Mouse (Mus musculus) midbrain, embryonic 12.5 days (tissue): ENCODE results near the gene Eif4b. TPM values are rescaled to one million over a fixed set of nuclear protein-coding genes. Genes with fewer than 3 reads are reported as not detected.

Experiments used
- ATAC-seq: fragments of 200-750 bp; cut with Nextera tagmentation; 2 replicates; pipeline ENCODE4 v1.8.0; 2017; ENCODE audit warnings: low read depth, moderate TSS enrichment, moderate library complexity; ENCODE audit not compliant: low FRiP score
- H3K27ac ChIP-seq: fragments of 300-500 bp; sonication (generic); replicated peaks from 2 replicates; pipeline ENCODE4 v1.5.1; 2016; ENCODE audit warnings: mild to moderate bottlenecking
- H3K27me3 ChIP-seq: fragments of 300-500 bp; sonication (generic); 2 replicates; pipeline ENCODE4 v1.6.1; 2016; ENCODE audit warnings: mild to moderate bottlenecking
- H3K36me3 ChIP-seq: fragments of 300-500 bp; sonication (generic); 2 replicates; pipeline ENCODE4 v1.6.1; 2016
- H3K4me1 ChIP-seq: fragments of 300-500 bp; sonication (generic); 2 replicates; pipeline ENCODE4 v1.6.1; 2016
- H3K4me2 ChIP-seq: fragments of 300-500 bp; sonication (generic); replicated peaks from 2 replicates; pipeline ENCODE4 v1.6.1; 2016; ENCODE audit warnings: mild to moderate bottlenecking, moderate library complexity
- H3K4me3 ChIP-seq: fragments of 300-500 bp; sonication (generic); 2 replicates; pipeline ENCODE4 v1.5.1; 2016; ENCODE audit warnings: mild to moderate bottlenecking
- H3K9ac ChIP-seq: fragments of 300-500 bp; sonication (generic); replicated peaks from 2 replicates; pipeline ENCODE4 v1.6.1; 2016; ENCODE audit warnings: mild to moderate bottlenecking, moderate library complexity
- H3K9me3 ChIP-seq: fragments of 300-500 bp; sonication (generic); 2 replicates; pipeline ENCODE4 v1.6.1; 2016; ENCODE audit warnings: mild to moderate bottlenecking
- WGBS: fragments of 180-500 bp; shearing (Covaris S2); methylation state at CpG from one replicate; pipeline ENCODE4 v1.1.7; 2016; 5-methylcytosine and 5-hydroxymethylcytosine counted together
- polyA plus RNA-seq: library from polyadenylated mRNA; unstranded; fragments of >200 nt; fragmentation: Nextera tagmentation; extraction: Ambion mirVana; gene quantifications from 2 replicates; pipeline ENCODE4 v1.2.1, GENCODE M21; 2016

Eif4b gene
- 98.7 and 100 TPM in 2 replicates for polyA plus RNA-seq

DNA sequence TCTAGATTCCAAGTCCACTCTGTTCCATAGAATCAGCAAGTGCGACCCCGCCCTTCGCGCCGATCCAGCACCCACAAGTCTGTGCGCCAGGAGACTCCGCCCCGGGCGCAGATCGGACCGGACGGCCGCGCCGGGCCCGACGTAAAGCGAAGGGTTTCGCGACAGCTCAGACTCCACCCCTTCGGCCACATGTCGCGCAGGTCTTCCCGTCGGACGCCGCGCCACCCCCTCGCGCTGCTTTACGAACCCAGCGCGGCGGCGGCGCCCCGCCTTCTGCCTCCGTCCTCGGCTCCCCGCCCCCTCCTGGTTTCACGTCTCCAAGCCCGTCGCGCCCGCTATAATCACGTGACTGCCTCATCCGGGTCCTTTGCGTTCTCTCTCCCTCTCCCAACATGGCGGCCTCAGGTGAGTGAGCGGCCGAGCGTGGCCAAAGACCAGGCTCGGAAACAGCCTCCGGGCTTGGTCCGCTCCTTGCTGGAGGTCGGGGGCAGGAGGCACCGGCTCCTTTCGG, at the start of gene Eif4b:
Gene Eif4b (plus strand): TSS at position 215 of the 511 bp plus-strand sequence.
- H3K27me3 ChIP-seq: peaks cover 8% of the 10 kb centered on the region; the same call in 1 of the 2 replicates
- peak within 1 kb of the TSS; percentile 89 for H3K4me2 ChIP-seq
- no peaks in the 10 kb centered on the region for H3K36me3 ChIP-seq
- under 1% methylated on average over 58 of the region's 58 CpGs for WGBS
- H3K9ac ChIP-seq: peak within 1 kb of the TSS; percentile 97
- ATAC-seq: peak; percentile 93
- H3K9me3 ChIP-seq: no peaks in the 10 kb centered on the region
- peak within 1 kb of the TSS; percentile 96 for H3K4me3 ChIP-seq
- peak within 1 kb of the TSS; percentile 96 for H3K27ac ChIP-seq
- peaks cover 21% of the 10 kb centered on the region for H3K4me1 ChIP-seq

DNA sequence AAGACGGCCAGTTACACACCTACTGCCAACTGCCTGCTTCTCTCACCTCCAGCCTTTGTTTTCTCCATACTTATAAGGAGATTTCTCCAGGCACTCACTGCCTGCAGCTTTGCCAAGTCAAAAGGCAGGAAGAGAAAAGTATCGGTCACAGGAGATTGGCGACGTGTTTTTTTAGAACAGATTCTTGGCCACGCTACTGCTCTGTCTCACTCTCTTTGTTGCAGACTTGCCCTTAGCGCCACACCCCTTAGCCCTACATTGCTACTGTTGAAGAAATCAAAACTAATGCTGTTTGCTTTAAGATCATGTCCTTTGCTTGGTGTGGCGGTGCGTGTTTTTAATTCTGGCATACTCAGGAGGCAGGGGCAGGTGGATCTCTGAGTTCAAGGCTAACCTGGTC, 49.7 kb upstream of the Eif4b start:
- Histone ChIP-seq H3K4me1 (peaks cover 16% of the 10 kb centered on the region), H3K36me3 (no peaks in the 10 kb centered on the region), H3K9me3 (no peaks in the 10 kb centered on the region), H3K27ac (no peak overlapping the region), H3K4me2 (no peak overlapping the region), H3K4me3 (no peak overlapping the region), H3K27me3 (peaks cover 56% of the 10 kb centered on the region), H3K9ac (no peak overlapping the region)
- ATAC-seq: no peak
- WGBS: 72% methylated on average over 8 of the region's 8 CpGs

DNA sequence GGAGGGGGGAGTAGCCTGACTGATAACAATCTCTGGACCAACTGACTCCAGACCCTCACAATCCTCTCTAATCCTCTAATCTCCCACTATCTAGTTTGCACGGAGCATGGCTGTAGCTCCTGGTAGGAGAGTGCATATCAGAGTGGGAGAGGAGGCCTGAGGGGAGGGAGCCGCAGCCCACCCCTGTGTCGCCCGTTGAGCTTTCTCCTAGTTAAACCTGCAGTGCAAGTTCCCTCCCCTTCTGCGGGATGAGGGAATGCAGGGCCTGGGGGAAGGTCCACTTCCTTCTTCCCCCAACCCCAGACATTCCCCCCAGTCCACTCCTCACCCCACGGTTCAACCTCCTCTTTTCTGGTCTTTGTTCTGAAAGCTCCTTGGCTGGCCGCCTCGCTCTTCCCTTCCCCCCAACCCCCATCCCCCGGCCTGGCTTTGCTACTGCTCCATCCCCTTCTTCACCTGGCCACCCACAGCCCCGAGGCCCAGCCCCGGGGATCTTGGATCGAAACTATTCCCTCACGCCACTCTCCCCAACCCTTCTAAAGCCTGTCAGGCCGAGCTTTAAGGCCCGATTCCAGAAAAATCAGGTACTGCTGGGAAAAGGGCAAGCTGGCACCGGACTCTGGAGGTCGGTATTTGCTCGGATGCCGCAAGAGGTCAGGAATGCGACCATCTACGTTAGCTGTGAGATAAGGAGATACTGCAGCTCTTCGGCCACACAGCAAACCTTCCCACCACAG, 48.3 kb upstream of the Eif4b start:
- Histone ChIP-seq H3K27me3 (peaks cover 63% of the 10 kb centered on the region), H3K36me3 (no peaks in the 10 kb centered on the region), H3K4me3 (no peak overlapping the region), H3K4me2 (peak overlapping the region; percentile 34), H3K27ac (no peak overlapping the region), H3K9ac (peak overlapping the region; percentile 45; the same call in 1 of the 2 replicates), H3K9me3 (no peaks in the 10 kb centered on the region), H3K4me1 (peaks cover 16% of the 10 kb centered on the region)
- ATAC-seq: no peak
- WGBS: 4% methylated on average over 22 of the region's 22 CpGs

DNA sequence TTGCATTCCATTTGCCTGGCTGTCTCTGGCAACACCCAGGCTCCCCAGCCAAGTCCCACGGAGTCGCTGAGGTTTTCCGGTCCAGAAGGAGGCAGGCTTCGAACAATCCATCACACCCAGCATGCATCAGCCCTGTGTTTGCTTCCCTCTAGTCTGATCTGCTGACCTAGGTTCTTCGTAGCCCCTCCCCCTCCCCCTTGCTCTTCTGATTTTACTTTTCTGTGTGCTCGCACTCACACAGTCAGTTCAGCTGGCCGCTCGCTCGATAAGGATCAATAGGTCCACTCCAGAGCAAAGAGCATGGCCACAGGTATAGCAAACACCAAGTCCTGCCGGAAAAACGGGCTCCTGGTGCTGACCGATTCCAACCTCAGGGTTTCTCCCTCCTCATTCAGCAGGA, 47.1 kb upstream of the Eif4b start:
- Histone ChIP-seq H3K4me2 (no peak overlapping the region), H3K36me3 (no peaks in the 10 kb centered on the region), H3K9ac (no peak overlapping the region), H3K4me1 (peaks cover 16% of the 10 kb centered on the region), H3K4me3 (no peak overlapping the region), H3K27me3 (peaks cover 61% of the 10 kb centered on the region), H3K27ac (no peak overlapping the region), H3K9me3 (no peaks in the 10 kb centered on the region)
- no peak for ATAC-seq
- 9% methylated on average over 12 of the region's 12 CpGs for WGBS

DNA sequence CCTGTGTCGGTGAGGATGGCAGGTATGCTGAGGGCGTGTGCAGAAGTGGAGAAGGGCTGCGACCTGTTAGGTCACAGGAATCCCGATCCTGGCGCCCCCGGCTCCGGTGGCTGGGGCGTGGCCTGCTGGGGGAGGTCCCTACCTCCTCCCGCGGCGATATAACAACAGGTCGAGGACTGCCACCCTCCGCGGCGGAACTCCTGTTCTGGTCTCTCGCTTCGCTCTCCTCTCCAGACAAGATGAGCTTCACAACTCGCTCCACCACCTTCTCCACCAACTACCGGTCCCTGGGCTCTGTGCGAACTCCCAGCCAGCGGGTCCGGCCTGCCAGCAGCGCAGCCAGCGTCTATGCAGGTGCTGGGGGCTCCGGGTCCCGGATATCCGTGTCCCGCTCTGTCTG, 45.5 kb upstream of the Eif4b start, which contains the start of gene Krt18:
Gene Krt18 (plus strand): TSS at position 141 of the 400 bp plus-strand sequence.
- WGBS: 2% methylated on average over 28 of the region's 28 CpGs
- Histone ChIP-seq H3K27ac (no peak within 1 kb of the TSS), H3K9me3 (no peaks in the 10 kb centered on the region), H3K4me1 (peaks cover 16% of the 10 kb centered on the region), H3K4me3 (peak within 1 kb of the TSS; percentile 23), H3K27me3 (peaks cover 61% of the 10 kb centered on the region), H3K36me3 (no peaks in the 10 kb centered on the region), H3K9ac (no peak within 1 kb of the TSS), H3K4me2 (peak within 1 kb of the TSS; percentile 46)
- ATAC-seq: no peak

DNA sequence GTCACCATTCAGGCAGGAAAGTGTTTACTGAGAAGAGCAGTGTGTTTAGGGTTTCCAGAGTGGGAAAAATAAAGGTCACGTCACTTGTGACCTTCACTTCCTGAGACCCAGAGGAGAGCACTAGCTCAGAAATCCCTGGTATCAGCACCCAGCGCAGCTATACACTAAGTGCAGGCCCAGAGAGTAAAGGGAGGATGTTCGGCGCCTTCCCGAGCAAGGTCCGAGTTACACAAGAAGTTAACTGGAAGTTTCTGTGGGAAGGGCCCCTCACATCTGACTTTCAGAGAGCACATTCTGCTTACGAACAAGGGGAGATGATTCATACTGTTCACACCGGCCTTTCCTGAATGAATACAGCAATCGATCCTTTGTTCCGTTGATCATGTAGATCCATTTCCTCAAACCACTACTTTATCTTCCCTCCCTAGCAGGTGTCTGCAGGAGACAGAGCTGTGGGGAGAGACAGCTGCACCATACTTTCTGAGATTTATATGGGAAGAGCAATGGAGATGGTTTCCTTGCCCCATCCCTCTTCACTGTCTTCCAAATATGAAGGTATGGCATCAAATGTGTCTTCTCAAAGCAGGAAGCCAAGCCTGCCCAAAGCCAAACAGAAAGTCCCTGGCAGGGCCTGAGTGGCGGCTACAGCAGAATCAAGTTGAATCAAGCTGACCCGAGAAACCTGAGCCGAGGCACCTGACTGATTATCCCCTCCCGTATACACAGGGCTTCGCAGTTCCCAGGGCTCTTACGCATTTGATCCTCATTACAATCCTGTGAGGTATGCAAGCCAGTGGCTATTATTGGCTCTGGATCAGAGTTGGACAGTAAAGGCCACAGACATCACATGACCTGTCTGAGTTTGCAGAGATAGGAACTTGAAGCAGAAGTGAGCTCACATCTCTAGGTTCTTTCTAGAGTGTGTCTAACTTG, 39.2 kb upstream of the Eif4b start:
- ATAC-seq: no peak
- Histone ChIP-seq H3K9ac (no peak overlapping the region), H3K4me1 (no peaks in the 10 kb centered on the region), H3K36me3 (no peaks in the 10 kb centered on the region), H3K27me3 (peaks cover 5% of the 10 kb centered on the region; the same call in 1 of the 2 replicates), H3K4me2 (no peak overlapping the region), H3K4me3 (no peak overlapping the region), H3K27ac (no peak overlapping the region), H3K9me3 (no peaks in the 10 kb centered on the region)
- whole genome bisulfite sequencing: 67% methylated on average over 16 of the region's 16 CpGs

DNA sequence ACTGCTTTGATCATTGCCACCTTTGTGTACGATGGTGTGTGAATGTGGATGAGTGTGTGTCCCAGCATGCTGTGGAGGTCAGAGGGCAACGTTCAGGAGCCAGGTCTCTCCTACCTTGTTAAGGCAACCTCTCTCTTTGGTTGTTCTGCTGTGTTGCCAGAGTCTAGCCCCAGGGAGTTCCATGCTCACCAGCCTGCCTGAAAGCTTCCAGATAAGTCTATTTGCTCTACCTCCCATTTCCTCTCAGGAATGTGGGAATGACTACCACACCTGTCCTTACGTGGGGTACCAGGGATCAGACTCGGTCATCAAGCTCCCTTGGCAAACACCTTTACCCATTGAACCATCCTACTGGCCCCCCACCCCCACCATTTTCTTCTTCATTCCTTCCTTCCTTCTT, 33.3 kb upstream of the Eif4b start:
- Histone ChIP-seq H3K4me2 (no peak overlapping the region), H3K27me3 (0 out of 2 replicates have a peak, but pooled peaks cover 2% of the 10 kb centered on the region), H3K27ac (no peak overlapping the region), H3K36me3 (no peaks in the 10 kb centered on the region), H3K4me1 (no peaks in the 10 kb centered on the region), H3K9me3 (no peaks in the 10 kb centered on the region), H3K9ac (no peak overlapping the region), H3K4me3 (no peak overlapping the region)
- WGBS: 83% methylated on average over 4 of the region's 4 CpGs
- no peak for ATAC-seq

DNA sequence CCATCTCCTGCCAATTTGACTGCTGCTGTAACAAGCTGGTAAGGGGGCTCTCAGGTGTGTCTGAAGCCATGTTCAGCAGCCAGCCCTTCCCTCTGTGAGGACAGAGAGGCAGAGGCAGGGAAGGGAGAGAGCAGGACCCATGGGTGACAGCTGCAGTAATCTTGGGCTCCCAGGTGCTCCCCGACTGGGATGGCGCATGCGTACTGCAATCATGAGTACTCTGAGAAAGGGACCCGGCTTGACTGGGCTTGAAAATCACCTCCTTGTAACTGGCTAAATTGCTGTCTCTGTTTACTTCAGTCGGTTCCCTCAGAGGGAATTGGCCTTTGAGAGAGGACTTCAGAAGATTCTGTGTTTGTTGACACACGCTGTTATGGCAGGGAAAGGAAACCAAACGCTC, 31.6 kb upstream of the Eif4b start:
- Histone ChIP-seq H3K27me3 (0 out of 2 replicates have a peak, but pooled peaks cover 2% of the 10 kb centered on the region), H3K9ac (no peak overlapping the region), H3K36me3 (no peaks in the 10 kb centered on the region), H3K4me3 (no peak overlapping the region), H3K4me2 (no peak overlapping the region), H3K4me1 (no peaks in the 10 kb centered on the region), H3K27ac (no peak overlapping the region), H3K9me3 (no peaks in the 10 kb centered on the region)
- WGBS: 83% methylated on average over 7 of the region's 7 CpGs
- ATAC-seq: no peak

DNA sequence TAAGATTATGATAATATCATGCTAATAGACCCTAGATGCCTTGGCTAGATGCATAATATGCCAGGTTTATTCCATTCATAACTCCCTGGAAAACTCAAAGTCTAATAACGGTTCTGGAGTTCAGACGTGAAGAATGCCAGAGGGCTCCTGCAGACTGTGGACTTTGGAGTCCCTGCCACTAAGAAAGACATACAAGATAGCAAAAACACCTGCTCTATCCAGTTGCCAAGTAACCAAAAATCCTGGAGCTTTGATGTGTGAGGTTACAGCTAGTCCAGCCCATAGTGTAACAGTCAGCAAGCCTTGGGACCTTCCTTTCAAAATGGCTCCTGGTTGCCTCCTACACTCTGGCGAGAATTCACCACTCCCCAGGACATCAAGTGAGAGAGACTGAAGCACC, 28.8 kb upstream of the Eif4b start:
- H3K4me1 ChIP-seq: no peaks in the 10 kb centered on the region
- no peak overlapping the region for H3K4me2 ChIP-seq
- H3K27ac ChIP-seq: no peak overlapping the region
- 0 out of 2 replicates have a peak, but pooled peaks cover 2% of the 10 kb centered on the region for H3K27me3 ChIP-seq
- H3K4me3 ChIP-seq: no peak overlapping the region
- H3K9me3 ChIP-seq: no peaks in the 10 kb centered on the region
- no peak overlapping the region for H3K9ac ChIP-seq
- no peak for ATAC-seq
- no peaks in the 10 kb centered on the region for H3K36me3 ChIP-seq
- 80% methylated on average over 3 of the region's 3 CpGs for WGBS

DNA sequence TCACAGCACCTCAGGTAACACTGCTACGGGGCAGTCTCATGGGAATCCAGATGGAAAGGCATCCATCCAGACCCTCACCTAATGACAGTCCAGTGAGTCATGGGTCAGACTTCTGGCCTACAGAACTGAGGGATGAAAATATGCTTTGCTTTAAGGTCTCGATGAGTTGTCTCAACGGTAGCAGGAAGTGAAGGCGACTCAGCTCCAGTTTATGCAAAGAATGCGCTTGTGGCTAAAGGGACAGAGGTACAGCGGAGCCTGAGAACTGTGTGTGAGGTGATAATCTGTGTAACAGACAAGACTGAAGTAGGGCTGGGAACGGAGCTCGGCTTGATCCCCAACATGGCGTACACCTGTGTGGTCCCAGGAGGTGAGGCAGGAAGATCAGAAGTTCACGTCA, 27.9 kb upstream of the Eif4b start:
- 87% methylated on average over 10 of the region's 10 CpGs for WGBS
- no peak overlapping the region for H3K4me2 ChIP-seq
- ATAC-seq: no peak
- no peaks in the 10 kb centered on the region for H3K9me3 ChIP-seq
- H3K4me1 ChIP-seq: no peaks in the 10 kb centered on the region
- H3K36me3 ChIP-seq: no peaks in the 10 kb centered on the region
- H3K4me3 ChIP-seq: no peak overlapping the region
- H3K27ac ChIP-seq: no peak overlapping the region
- H3K9ac ChIP-seq: no peak overlapping the region
- 0 out of 2 replicates have a peak, but pooled peaks cover 2% of the 10 kb centered on the region for H3K27me3 ChIP-seq

DNA sequence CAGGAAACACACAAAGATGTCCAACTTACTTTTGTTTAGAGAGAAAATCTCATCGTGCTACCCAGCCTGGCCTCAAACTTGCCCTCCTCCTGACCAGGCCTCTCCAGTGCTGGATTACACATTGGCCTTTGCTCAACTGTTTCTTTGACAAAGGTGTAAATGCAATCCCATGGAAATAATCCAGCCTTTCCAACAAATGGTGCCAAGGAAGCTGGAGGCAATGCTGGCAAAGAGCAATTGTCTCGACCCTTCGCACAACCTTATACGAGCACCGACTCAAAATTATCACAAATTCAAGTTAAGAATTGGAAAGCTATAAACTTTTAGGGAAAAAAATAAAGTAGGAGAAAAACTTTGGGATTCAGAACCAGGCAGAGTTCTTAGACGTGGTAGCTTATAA, 25.6 kb upstream of the Eif4b start:
- Histone ChIP-seq H3K9ac (no peak overlapping the region), H3K4me3 (no peak overlapping the region), H3K9me3 (no peaks in the 10 kb centered on the region), H3K4me2 (no peak overlapping the region), H3K27me3 (no peaks in the 10 kb centered on the region), H3K27ac (no peak overlapping the region), H3K36me3 (no peaks in the 10 kb centered on the region), H3K4me1 (no peaks in the 10 kb centered on the region; the same call in 1 of the 2 replicates)
- no peak for ATAC-seq
- WGBS: 89% methylated on average over 6 of the region's 6 CpGs

DNA sequence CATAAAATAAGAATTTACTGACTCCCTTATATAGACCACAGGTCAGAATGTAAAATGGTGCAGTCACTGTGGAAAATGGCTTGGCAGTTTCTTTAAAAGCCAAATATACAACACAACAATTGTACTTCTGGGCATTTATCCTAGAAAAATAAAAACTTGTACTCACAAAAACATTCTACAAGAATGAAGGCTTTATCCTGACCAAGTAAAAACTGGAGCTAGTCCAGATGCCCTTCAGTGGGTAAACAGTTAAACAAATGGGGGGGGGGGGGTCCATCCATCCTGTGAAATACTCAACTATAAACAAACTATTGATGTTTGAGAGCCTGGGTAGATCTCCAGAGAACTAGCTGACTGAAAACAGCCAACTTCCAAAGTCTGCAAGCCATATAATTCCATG, 23.7 kb upstream of the Eif4b start:
- no peaks in the 10 kb centered on the region for H3K9me3 ChIP-seq
- H3K4me2 ChIP-seq: no peak overlapping the region
- no peak overlapping the region for H3K27ac ChIP-seq
- no peaks in the 10 kb centered on the region; the same call in 1 of the 2 replicates for H3K4me1 ChIP-seq
- no peak for ATAC-seq
- H3K9ac ChIP-seq: no peak overlapping the region
- H3K36me3 ChIP-seq: no peaks in the 10 kb centered on the region
- H3K4me3 ChIP-seq: no peak overlapping the region
- no peaks in the 10 kb centered on the region for H3K27me3 ChIP-seq
